Mouse (Mus musculus) ES-E14 (cell line): Measurements from ENCODE around the gene Nlrp9b. TPM values are rescaled to one million over a fixed set of nuclear protein-coding genes. Genes with fewer than 3 reads are reported as not detected.

Experiments used
- DNase-seq: peaks from one replicate; pipeline ENCODE4 v3.0.0-alpha.2; 2013; ENCODE audit warnings: low read depth, low spot score
- H3K27ac ChIP-seq: 2 replicates; pipeline ENCODE4 v1.5.1; 2012; ENCODE audit warnings: low read depth, mild to moderate bottlenecking, low read length, moderate library complexity, mixed read lengths; ENCODE audit not compliant: poor library complexity, insufficient read depth, severe bottlenecking
- H3K36me3 ChIP-seq: 2 replicates; pipeline ENCODE4 v1.6.1; 2012; ENCODE audit warnings: mild to moderate bottlenecking, low read length, moderate library complexity, mixed read lengths; ENCODE audit not compliant: control insufficient read depth, poor library complexity, insufficient read depth, severe bottlenecking
- H3K4me1 ChIP-seq, 2 experiments: fragments of 150-350 bp in 1 of 2; sonication (generic) in 1 of 2; 2 replicates each; pipeline ENCODE4 v1.6.1; 2012; ENCODE audit warnings: low read length in 2 of 2, mild to moderate bottlenecking in 1 of 2, mixed read lengths in 1 of 2; ENCODE audit not compliant: control insufficient read depth in 2 of 2, insufficient read depth in 2 of 2, poor library complexity in 1 of 2
- H3K4me3 ChIP-seq, 2 experiments: fragments of 150-350 bp in 1 of 2; sonication (generic) in 1 of 2; 2 replicates each; pipeline ENCODE4 v1.5.1; 2012; ENCODE audit warnings: low read length in 2 of 2, low read depth in 1 of 2, mild to moderate bottlenecking in 1 of 2, mixed read lengths in 1 of 2; ENCODE audit not compliant: insufficient read depth in 1 of 2, poor library complexity in 1 of 2, severe bottlenecking in 1 of 2
- H3K9ac ChIP-seq: 2 replicates; pipeline ENCODE4 v1.6.1; 2012; ENCODE audit warnings: low read depth, mild to moderate bottlenecking, low read length, mixed read lengths; ENCODE audit not compliant: poor library complexity, insufficient read depth, severe bottlenecking
- H3K9me3 ChIP-seq: fragments of 150-350 bp; sonication (generic); 2 replicates; pipeline ENCODE4 v1.6.1; 2012; ENCODE audit warnings: low read depth, mild to moderate bottlenecking, low read length; ENCODE audit not compliant: control insufficient read depth, insufficient read depth
- CHD2 ChIP-seq: IDR thresholded peaks from 2 replicates; pipeline ENCODE4 v1.6.1; 2014; ENCODE audit warnings: mild to moderate bottlenecking, low read depth, low read length, inconsistent platforms
- HCFC1 ChIP-seq: IDR thresholded peaks from 2 replicates; pipeline ENCODE4 v1.6.1; 2012; ENCODE audit warnings: low read length, inconsistent platforms, borderline replicate concordance; ENCODE audit not compliant: insufficient read depth
- MAFK ChIP-seq: IDR thresholded peaks from 2 replicates; pipeline ENCODE4 v1.6.1; 2014; ENCODE audit warnings: mild to moderate bottlenecking, low read depth, low read length, inconsistent platforms; ENCODE audit not compliant: insufficient read depth
- ZC3H11A ChIP-seq: IDR thresholded peaks from 2 replicates; pipeline ENCODE4 v1.6.1; 2012; ENCODE audit warnings: low read depth, mild to moderate bottlenecking, inconsistent platforms, low read length, borderline replicate concordance
- ZNF384 ChIP-seq: IDR thresholded peaks from 2 replicates; pipeline ENCODE4 v1.6.1; 2012; ENCODE audit warnings: low read depth, low read length, inconsistent platforms
- in situ Hi-C, 2 experiments: fragments of 600-800 bp; cut with MboI; formaldehyde crosslinking; loops; one replicate each; pipeline ENCODE4 v1.15.1; 2025; ENCODE audit warnings: low sequenced_read_pairs in 2 of 2, inconsistent platforms in 1 of 2; ENCODE audit not compliant: unreplicated experiment in 2 of 2
- total RNA-seq: library from RNA; depleted of rRNA; stranded (reverse); fragments of 300-350 nt; gene quantifications from 2 replicates; pipeline ENCODE4 v1.2.3, GENCODE M21; 2012

The Nlrp9b gene
- total RNA-seq, 1 experiment = 5.1 TPM

DNA sequence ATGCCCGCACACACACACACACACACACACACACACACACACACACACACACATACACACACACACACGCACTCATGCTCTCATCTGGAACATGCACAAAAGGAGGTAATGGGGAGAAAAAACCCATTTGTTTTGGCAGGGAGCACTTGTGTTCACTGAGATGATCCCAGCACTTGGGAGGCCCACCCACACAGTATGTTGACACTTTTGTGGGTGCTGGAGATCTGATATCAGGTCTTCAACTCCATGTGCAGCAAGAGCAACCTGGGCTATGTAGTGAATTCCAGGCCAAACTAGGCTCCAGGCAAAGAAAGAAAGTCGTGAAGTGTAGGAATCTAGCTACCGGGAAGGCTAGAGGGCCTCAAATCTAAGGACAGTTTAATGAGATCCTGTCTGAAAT, 35.4 kb upstream of the Nlrp9b start:
- H3K4me1 ChIP-seq = peaks cover 0 to 7% of the 10 kb centered on the region in 2 experiments; a peak in 1 of 4 replicates
- H3K9me3 ChIP-seq = no peaks in the 10 kb centered on the region
- in situ Hi-C loops = no loop called here
- H3K36me3 ChIP-seq = no peaks in the 10 kb centered on the region
- H3K4me3 ChIP-seq = no peak overlapping the region
- DNase-seq = no peak
- no peak overlapping the region for H3K9ac ChIP-seq
- H3K27ac ChIP-seq = no peak overlapping the region
- TF ChIP-seq ZNF384 = no peak
- TF ChIP-seq ZC3H11A = no peak
- TF ChIP-seq CHD2 = no peak
- no peak for TF ChIP-seq HCFC1
- TF ChIP-seq MAFK = no peak

DNA sequence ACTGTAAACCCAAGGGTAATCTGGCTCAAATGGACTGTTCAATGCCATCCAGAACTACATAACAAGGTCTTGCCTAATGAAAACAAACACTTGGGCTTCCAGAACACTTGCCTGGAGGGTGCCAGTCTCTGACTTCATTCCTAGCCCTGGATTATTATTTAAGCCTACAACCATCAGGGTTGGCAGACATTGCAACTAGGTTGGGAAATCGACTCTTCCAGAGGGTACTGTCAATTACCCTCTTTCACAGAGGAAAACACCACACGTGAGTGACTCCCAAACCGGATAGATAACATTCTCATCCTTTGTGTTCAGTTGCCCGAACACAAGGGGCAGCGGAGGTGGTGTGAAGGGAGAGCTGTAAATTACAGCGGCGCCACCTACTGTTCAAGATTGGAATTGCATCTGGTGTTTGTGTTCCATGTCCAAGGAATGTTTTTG, 34.9 kb upstream of the Nlrp9b start:
- Histone ChIP-seq H3K36me3 (no peaks in the 10 kb centered on the region), H3K27ac (no peak overlapping the region), H3K9me3 (no peaks in the 10 kb centered on the region), H3K4me1 (peaks cover 0 to 7% of the 10 kb centered on the region in 2 experiments; a peak in 1 of 4 replicates), H3K4me3 (no peak overlapping the region), H3K9ac (no peak overlapping the region)
- in situ Hi-C loops = no loop called here
- TF ChIP-seq MAFK (no peak), ZNF384 (no peak), CHD2 (no peak), ZC3H11A (peak; percentile 56; the same call in 1 of the 2 replicates), HCFC1 (no peak)
- peak; percentile 77 for DNase-seq

DNA sequence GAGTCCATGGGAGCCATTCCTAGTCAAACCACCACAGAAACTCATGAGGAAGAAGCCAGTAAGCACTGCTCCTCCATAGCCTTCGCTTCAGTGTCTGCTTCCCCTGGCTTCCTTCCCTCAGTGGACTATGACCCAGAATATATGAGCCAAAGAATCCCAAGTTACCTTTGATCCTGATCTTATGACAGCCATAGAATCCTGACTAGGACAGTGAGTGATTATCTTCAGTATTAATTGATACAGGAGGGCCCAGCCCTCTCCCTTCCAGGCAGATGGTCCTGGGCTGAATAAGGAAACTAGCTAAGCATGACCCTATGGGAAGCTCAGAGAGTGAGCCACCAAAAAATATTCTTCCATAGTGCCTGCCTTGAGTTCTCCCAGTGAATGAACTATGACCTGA, 28.8 kb upstream of the Nlrp9b start:
- in situ Hi-C loops = loop anchor here in 1 of 2 experiments (10.0 kb wide), 2 partner anchors 48 to 88 kb away; no protein-coding TSS in a partner anchor

DNA sequence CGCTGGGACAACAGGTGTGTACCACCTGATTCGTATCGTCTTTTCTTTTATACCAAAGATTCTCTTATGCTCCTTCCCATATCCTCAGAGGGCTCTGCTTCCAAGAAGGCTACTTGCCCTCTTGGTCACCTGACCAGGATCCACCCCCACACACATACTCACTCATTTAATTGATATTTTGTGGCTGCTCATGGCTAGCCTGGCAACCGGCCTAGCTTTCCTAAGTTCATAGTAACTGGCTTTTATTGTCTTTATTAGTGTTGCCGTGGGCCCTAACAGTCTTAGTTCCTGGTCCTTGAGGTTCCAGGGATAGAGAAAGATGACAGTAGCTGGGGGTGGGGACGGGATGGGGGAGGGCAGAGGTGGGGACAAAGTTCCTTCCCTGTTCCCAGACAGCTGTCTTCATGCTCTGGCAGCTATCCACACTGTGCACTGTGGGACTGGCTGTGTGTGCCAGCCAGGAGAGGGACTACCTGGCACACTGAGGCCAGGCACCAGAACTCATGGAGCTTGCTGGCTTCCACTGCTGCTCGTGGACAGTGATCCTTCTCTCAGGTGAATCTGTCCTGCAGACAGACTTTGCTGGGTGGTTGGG, 26.2 kb upstream of the Nlrp9b start, which contains the start of gene Ceacam20:
TSS of gene Ceacam20 (plus strand) at position 428 of the 595 bp plus-strand sequence.
- in situ Hi-C loops = loop anchor here in 1 of 2 experiments (10.0 kb wide), 2 partner anchors 50 to 90 kb away; no protein-coding TSS in a partner anchor
- no peaks in the 10 kb centered on the region for H3K9me3 ChIP-seq
- H3K36me3 ChIP-seq = no peaks in the 10 kb centered on the region
- no peak for DNase-seq
- H3K9ac ChIP-seq = no peak within 1 kb of the TSS
- H3K27ac ChIP-seq = no peak within 1 kb of the TSS
- H3K4me1 ChIP-seq = peaks cover 0 to 2% of the 10 kb centered on the region in 2 experiments; a peak in 1 of 4 replicates
- H3K4me3 ChIP-seq = no peak within 1 kb of the TSS
- TF ChIP-seq HCFC1 = no peak
- TF ChIP-seq MAFK = no peak
- TF ChIP-seq CHD2 = no peak
- TF ChIP-seq ZC3H11A = no peak
- TF ChIP-seq ZNF384 = no peak

More for the DNA sequence above, 28.8 kb upstream of the Nlrp9b start:
- TF ChIP-seq MAFK (no peak), CHD2 (no peak), ZC3H11A (no peak), HCFC1 (no peak), ZNF384 (no peak)
- no peaks in the 10 kb centered on the region for H3K9me3 ChIP-seq
- no peaks in the 10 kb centered on the region for H3K36me3 ChIP-seq
- no peak overlapping the region for H3K4me3 ChIP-seq
- no peak overlapping the region for H3K9ac ChIP-seq
- H3K4me1 ChIP-seq = peaks cover 0 to 2% of the 10 kb centered on the region in 2 experiments; a peak in 1 of 4 replicates
- DNase-seq = no peak
- H3K27ac ChIP-seq = no peak overlapping the region
